Mouse (Mus musculus) gastrocnemius, adult 2 months (tissue): ENCODE measurements around the gene Serinc3. TPM values are rescaled to one million over a fixed set of nuclear protein-coding genes. Genes with fewer than 3 reads are reported as not detected.
A peak's percentile ranks its signal among the peaks of the same experiment; 100 is the strongest.
"Not testable (repeated sequence)": the region's sequence is repeated elsewhere in the genome, so short reads cannot be mapped to it uniquely, and the experiment has no call there.

ENCODE experiments used
- DNase-seq: peaks from one replicate; pipeline ENCODE4 v3.0.0; 2022
- H3K27ac ChIP-seq: fragments of 200-600 bp; 2 replicates; pipeline ENCODE4 v1.8.1; 2022; ENCODE audit warnings: mild to moderate bottlenecking
- H3K4me3 ChIP-seq: fragments of 200-600 bp; 2 replicates; pipeline ENCODE4 v1.8.1; 2022; ENCODE audit warnings: mild to moderate bottlenecking, moderate library complexity
- CTCF ChIP-seq: fragments of 200-600 bp; IDR thresholded peaks from 2 replicates; pipeline ENCODE4 v1.8.1; 2022; ENCODE audit warnings: antibody characterized with exemption, mild to moderate bottlenecking, moderate library complexity
- intact Hi-C: fragments of 180-260 bp; cut with DNase I; formaldehyde crosslinking; loops from one replicate; pipeline ENCODE4 v1.15.1; 2025
- total RNA-seq, 2 experiments: library from RNA; stranded (reverse); gene quantifications; 2 replicates each; pipeline ENCODE4 v1.2.3; 2021

Gene Serinc3
- total RNA-seq, 2 experiments from 2014 or later: 118 to 147 TPM

DNA sequence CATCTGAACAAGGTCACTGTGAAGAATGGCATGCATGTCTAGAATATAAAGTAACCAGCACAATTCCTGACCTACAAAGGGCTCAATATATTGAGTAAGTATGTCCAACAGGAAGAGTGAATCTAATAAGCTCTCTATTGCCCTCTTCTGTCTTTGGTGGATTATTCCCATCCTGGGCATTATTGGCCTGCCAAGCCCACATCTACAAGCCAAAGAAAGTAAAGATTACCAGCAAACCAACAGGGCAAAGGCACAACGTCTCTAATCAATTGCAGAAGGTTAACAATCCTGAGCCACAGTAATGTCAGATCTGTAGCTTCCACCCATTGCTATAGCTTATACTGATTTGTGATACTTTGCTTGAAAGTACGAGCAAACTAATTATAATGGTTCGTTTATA is 4.4 kb downstream of the Serinc3 start:
- peak; percentile 9; the same call in 1 of the 2 replicates for TF ChIP-seq CTCF
- intact Hi-C loops: no loop called here
- peak overlapping the region; percentile 85 for H3K27ac ChIP-seq
- no peak for DNase-seq
- H3K4me3 ChIP-seq: peak overlapping the region; percentile 63

DNA sequence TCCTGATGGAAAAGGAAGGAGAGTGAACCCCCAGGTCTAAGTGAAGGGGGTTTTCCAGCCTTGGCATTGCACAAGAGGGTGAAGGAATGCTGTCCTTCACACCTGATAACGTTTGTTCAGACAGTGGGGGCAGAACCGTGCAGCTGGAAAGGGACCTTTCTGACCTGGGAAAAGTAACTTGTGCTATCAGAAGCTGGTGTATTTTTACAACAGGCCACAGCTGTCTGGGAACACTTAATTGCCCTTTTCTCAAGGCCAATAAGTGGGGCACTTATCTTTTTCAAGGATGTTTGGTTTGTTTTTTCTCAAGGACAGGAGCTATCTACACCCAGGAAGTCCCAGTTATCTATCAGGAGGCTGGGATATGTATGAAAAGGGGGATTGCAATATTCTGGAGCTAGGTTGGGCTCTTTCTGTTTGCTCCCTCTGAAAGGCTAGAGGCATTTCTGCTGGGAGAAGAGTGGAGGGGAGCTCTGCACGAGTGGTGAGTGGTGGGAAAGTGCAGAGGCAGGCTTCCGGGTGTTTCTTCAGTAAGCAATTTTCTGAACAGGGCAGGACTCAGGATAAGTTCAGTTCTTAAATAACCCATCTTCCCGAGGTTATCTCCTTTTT is 7.2 kb downstream of the Serinc3 start:
- intact Hi-C loops: loop anchor here (2.0 kb wide), 1 partner anchor 35 kb away; the partner anchor contains the start of gene Ttpal
- Histone ChIP-seq H3K27ac (peak overlapping the region; percentile 6; the same call in 1 of the 2 replicates), H3K4me3 (peak overlapping the region; percentile 63)

GRCm38 (mm10) chr2:163636057-163636456 is 8.9 kb downstream of the Serinc3 start:
- Histone ChIP-seq H3K4me3 (no peak overlapping the region), H3K27ac (no peak overlapping the region)
- TF ChIP-seq CTCF: no peak
- intact Hi-C loops: no loop called here
- no peak for DNase-seq

More for the DNA sequence above, 7.2 kb downstream of the Serinc3 start:
- DNase-seq: no peak
- TF ChIP-seq CTCF: no peak

GRCm38 (mm10) chr2:163634211-163634610 is 10.7 kb downstream of the Serinc3 start:
- no peak overlapping the region for H3K27ac ChIP-seq
- intact Hi-C loops: no loop called here
- TF ChIP-seq CTCF: no peak
- no peak for DNase-seq
- no peak overlapping the region for H3K4me3 ChIP-seq

- Histone ChIP-seq H3K4me3 (no peak overlapping the region), H3K27ac (no peak overlapping the region)
- intact Hi-C loops: no loop called here
- peak; percentile 32; the same call in 1 of the 2 replicates for TF ChIP-seq CTCF
- DNase-seq: no peak
Observed at GRCm38 (mm10) chr2:163631715-163632114, 13.2 kb downstream of the Serinc3 start.

- TF ChIP-seq CTCF: no peak
- H3K27ac ChIP-seq: no peak overlapping the region
- H3K4me3 ChIP-seq: no peak overlapping the region
- intact Hi-C loops: no loop called here
- DNase-seq: no peak
Observed at GRCm38 (mm10) chr2:163631223-163631622, 13.7 kb downstream of the Serinc3 start.

GRCm38 (mm10) chr2:163621401-163621800 is 23.5 kb downstream of the Serinc3 start:
- H3K4me3 ChIP-seq, DNase-seq, H3K27ac ChIP-seq, intact Hi-C loops: not testable (repeated sequence)

- no peak for TF ChIP-seq CTCF
- Histone ChIP-seq H3K27ac (no peak overlapping the region), H3K4me3 (no peak overlapping the region)
- DNase-seq: no peak
- intact Hi-C loops: no loop called here
Observed at GRCm38 (mm10) chr2:163620451-163620850, 24.5 kb downstream of the Serinc3 start.

DNA sequence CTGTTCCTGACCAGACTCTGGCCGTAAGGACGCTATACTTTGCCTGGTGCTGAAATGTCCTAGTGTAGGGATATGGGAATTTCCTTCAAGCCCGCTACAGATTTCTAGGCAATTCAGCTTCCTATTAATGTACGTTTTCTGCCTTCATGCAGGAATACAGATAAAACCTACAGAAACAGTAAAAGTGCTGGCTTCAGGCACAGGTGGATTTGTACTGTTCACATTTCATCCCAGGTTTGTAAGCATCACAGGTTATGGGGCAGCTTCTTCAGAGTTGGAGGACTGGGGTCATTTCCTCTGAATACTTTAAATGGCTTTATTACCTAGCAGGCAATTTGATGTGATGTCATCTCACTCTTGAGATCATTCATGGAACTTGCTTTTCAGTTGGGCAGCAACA is 27.1 kb downstream of the Serinc3 start:
- no peak overlapping the region for H3K4me3 ChIP-seq
- DNase-seq: no peak
- TF ChIP-seq CTCF: no peak
- intact Hi-C loops: no loop called here
- no peak overlapping the region for H3K27ac ChIP-seq

DNA sequence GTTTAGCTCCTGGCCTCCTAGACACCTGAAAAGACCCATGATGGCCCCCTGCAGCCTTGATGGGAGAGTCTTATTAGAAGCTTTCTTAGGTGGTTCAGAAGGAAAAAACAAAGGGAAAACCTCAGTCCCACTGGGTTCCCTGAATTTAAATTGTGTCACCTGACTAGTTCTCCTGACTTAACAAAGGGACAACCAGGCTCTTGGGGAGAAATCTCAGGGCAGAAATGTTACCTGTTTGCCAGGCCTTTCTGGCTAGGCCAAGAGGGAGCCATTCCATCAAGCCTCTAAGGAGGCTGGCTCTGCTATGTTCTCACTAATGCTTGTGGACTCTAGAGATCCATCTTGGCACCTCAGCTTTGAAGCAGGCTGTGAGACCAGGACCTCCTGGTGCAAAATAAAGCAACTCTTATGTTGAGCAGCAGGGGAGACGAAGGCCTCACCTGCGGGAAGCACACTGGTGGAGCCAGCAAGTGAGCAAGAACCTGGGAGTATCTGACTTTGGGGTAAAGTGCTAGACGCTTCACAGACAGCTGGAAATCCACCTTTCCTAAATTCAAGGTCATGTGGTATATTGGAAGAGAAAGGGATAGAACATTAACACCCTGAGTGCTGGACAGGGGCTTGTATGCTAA is 27.6 kb downstream of the Serinc3 start:
- intact Hi-C loops: no loop called here

GRCm38 (mm10) chr2:163616652-163617227 is 28.2 kb downstream of the Serinc3 start:
- TF ChIP-seq CTCF: no peak
- intact Hi-C loops: no loop called here
- no peak overlapping the region for H3K27ac ChIP-seq

More for the DNA sequence above, 27.6 kb downstream of the Serinc3 start:
- TF ChIP-seq CTCF: no peak
- DNase-seq: no peak
- H3K4me3 ChIP-seq: no peak overlapping the region
- H3K27ac ChIP-seq: no peak overlapping the region

DNA sequence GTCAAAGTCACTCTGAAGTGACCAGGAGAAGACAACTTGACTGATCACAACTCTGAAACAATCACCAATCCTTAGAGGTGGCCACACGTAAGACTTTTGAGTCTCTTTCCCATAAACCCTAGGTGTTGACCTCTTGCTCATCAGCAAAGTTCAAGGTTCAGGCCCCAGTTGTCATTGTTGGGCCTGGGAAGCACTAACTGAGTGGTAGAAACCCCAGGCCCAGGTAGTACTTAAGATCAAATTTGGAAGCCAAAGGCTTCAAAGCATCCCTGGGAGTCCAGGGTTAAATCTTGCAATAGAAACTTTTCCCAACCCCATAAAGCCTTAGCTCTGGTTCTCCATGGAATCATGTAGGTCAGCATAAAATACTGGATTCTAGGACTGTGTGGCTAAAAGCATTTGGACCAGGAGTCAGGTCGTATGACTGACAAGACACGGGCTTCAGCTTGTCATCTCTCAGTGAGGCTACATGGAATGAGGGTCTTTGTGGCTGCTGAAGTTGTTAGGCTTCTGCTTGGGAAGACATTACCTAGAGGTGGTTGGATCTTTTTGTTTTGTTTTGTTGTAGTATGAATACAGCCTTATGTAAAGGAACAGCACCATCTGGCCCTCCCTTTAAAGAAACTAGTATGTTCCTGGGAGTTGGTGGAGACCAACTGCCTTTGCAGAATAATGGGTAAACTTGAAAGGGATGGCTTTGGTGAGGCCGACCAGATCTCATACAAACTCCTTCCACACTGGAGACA is 28.9 kb downstream of the Serinc3 start:
- intact Hi-C loops: no loop called here
- TF ChIP-seq CTCF: no peak

More at GRCm38 (mm10) chr2:163616652-163617227, 28.2 kb downstream of the Serinc3 start:
- no peak for DNase-seq
- no peak overlapping the region for H3K4me3 ChIP-seq

DNA sequence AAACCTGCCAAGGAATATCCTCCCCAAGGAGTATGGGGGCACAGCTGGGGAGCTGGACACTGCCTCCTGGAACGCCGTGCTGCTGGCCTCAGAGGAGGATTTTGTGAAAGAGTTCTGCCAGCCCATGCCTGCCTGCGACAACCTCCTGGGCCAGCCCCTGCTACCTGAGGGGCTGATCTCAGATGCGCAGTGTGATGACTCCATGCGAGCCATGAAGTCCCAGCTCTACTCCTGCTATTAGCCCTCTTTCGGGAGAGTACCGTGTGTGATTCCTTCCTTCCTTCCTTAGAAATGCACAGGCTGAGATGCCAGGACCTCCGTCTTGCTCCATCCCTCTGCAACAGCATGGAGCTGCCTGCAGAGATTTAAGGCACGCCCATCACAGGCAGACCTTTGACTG is 29.5 kb downstream of the Serinc3 start:
- no peak for TF ChIP-seq CTCF
- Histone ChIP-seq H3K27ac (no peak overlapping the region), H3K4me3 (no peak overlapping the region)
- no peak for DNase-seq
- intact Hi-C loops: no loop called here

More for the DNA sequence above, 28.9 kb downstream of the Serinc3 start:
- DNase-seq: no peak
- Histone ChIP-seq H3K27ac (no peak overlapping the region), H3K4me3 (no peak overlapping the region)
